Mouse (Mus musculus) frontal cortex, postnatal 14 days (tissue): ENCODE data around the gene Tet3.
A peak's percentile ranks its signal among the peaks of the same experiment; 100 is the strongest.

Experiments
- DNase-seq, 2 experiments: peaks; one replicate each; pipeline ENCODE4 v3.0.0; 2022; ENCODE audit warnings: low spot score in 2 of 2

Gene Tet3

GRCm38 (mm10) chr6:83439781-83440180, 19.1 kb downstream of the Tet3 start:
- peak; percentile 47 to 59 for DNase-seq

- DNase-seq: peak in 1 of 2 experiments; percentile 32
These were observed 19.6 kb downstream of the Tet3 start for GRCm38 (mm10) chr6:83439119-83439767.

- DNase-seq: no peak
These were observed 20.3 kb downstream of the Tet3 start for GRCm38 (mm10) chr6:83438584-83438983.

- DNase-seq: no peak
These were observed 21.1 kb downstream of the Tet3 start for GRCm38 (mm10) chr6:83437802-83438201.

GRCm38 (mm10) chr6:83437225-83437624, 21.7 kb downstream of the Tet3 start:
- no peak for DNase-seq

- DNase-seq: no peak
These were observed 22.3 kb downstream of the Tet3 start for GRCm38 (mm10) chr6:83436547-83436946.

- no peak for DNase-seq
These were observed 23.7 kb downstream of the Tet3 start for GRCm38 (mm10) chr6:83435174-83435573.

GRCm38 (mm10) chr6:83433546-83433945, 25.3 kb downstream of the Tet3 start:
- no peak for DNase-seq

GRCm38 (mm10) chr6:83432966-83433365, 25.9 kb downstream of the Tet3 start:
- no peak for DNase-seq

GRCm38 (mm10) chr6:83427968-83428731, 30.7 kb downstream of the Tet3 start:
- no peak for DNase-seq

- no peak for DNase-seq
These were observed 31.4 kb downstream of the Tet3 start for GRCm38 (mm10) chr6:83427512-83427911.

- no peak for DNase-seq
These were observed 32.3 kb downstream of the Tet3 start for GRCm38 (mm10) chr6:83426576-83426975.

- no peak for DNase-seq
These were observed 34.9 kb downstream of the Tet3 start for GRCm38 (mm10) chr6:83424053-83424404.

GRCm38 (mm10) chr6:83423400-83424052, 35.4 kb downstream of the Tet3 start:
- no peak for DNase-seq

- no peak for DNase-seq
These were observed 36.8 kb downstream of the Tet3 start for GRCm38 (mm10) chr6:83421866-83422649.

- no peak for DNase-seq
These were observed 39.4 kb downstream of the Tet3 start for GRCm38 (mm10) chr6:83419516-83419915.

- no peak for DNase-seq
These were observed 41.4 kb downstream of the Tet3 start for GRCm38 (mm10) chr6:83417531-83417930.

- DNase-seq: no peak
These were observed 41.8 kb downstream of the Tet3 start for GRCm38 (mm10) chr6:83417104-83417502.

- no peak for DNase-seq
These were observed 42.4 kb downstream of the Tet3 start for GRCm38 (mm10) chr6:83416261-83417103.

- no peak for DNase-seq
These were observed 43.4 kb downstream of the Tet3 start for GRCm38 (mm10) chr6:83415356-83415940.
